Mouse (Mus musculus) heart, adult 2 months (tissue): ENCODE data around the gene Gm10959.

ENCODE experiments used
- CTCF ChIP-seq: fragments of 200-600 bp; IDR thresholded peaks from 2 replicates; pipeline ENCODE4 v1.8.1; 2022; ENCODE audit warnings: antibody characterized with exemption, mild to moderate bottlenecking, moderate library complexity
- EP300 ChIP-seq: fragments of 200-500 bp; IDR thresholded peaks from 2 replicates; pipeline ENCODE4 v1.6.1; 2011; ENCODE audit warnings: low read depth, low read length, control low read depth; ENCODE audit not compliant: insufficient read depth
- POLR2A ChIP-seq: fragments of 200-500 bp; IDR thresholded peaks from 2 replicates; pipeline ENCODE4 v1.6.1; 2011; ENCODE audit warnings: mild to moderate bottlenecking, low read depth, low read length, control low read depth; ENCODE audit not compliant: insufficient read depth

DNA sequence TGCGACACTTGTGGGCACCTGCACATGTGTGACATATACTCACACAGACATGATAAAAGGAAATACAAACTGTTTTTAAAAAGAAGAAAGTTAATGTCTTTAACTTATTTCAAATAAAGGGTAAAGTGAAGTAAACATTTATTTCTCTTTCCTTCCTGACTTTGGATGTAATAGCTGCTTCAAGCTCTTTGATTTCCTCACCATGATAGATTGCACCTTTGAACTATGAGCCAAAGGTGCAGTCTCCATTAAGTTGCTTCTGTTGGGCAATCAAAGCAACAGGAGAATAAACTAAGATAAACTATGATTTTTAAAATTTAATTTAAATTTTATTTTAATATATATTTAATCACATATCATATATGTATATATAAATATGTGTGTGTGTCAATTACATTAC is 50.9 kb downstream of the Gm10959 start:
- TF ChIP-seq CTCF (no peak), POLR2A (no peak), EP300 (no peak)
